In the genomic region with DNA sequence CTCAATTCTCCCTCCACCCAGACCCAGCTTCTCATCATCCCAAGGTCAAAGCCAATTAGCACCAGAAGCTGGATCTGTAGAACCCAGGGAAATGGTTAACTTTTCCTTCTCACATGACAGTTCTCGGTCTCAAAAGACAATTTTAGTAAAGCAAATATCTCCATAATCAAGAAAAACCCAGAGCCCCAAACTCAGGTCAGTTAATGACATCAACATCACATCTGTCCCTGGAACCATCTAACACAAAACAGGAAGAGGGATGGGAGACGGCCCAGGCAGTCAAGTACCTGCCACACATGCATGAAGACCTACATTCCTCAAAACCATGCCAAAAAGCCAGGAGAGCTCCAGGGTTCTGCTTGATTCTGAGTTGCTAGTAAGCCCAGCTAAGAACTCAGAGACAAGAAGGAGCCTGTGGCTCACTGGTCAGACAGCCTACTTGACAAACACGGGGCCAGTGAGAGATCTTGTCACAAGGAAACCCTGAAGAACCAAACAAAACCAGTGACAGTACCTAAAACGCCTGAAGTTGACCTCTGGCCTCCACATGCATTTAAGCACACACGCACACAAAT, we compare ENCODE assay signal across 17 mouse cellular contexts. TPM values are rescaled to one million over a fixed set of nuclear protein-coding genes. Genes with fewer than 3 reads are reported as not detected.
"Had no signal": no experiment of that assay in that cellular context is flagged by ENCODE, and none has a peak within 500 bp of the region (broad histone marks: within the 10 kb centered on the region; RNA-seq: fewer than 3 reads in every experiment).

No protein-coding gene starts in this region.

- H3K4me3 ChIP-seq: layer of hippocampus, adult 2 months; limb, embryonic 12.5 days; liver, embryonic 12.5 days; lung, embryonic 15.5 days; megakaryocyte, embryonic 14.5 days; midbrain, embryonic 15.5 days; neural tube, embryonic 12.5 days had no signal

- H3K9ac ChIP-seq: limb, embryonic 12.5 days; liver, embryonic 12.5 days; lung, embryonic 15.5 days; midbrain, embryonic 15.5 days; neural tube, embryonic 12.5 days had no signal

- ATAC-seq: liver, embryonic 12.5 days; midbrain, embryonic 15.5 days had no signal

- H3K4me1 ChIP-seq: limb, embryonic 12.5 days; lung, embryonic 15.5 days; midbrain, embryonic 15.5 days; neural tube, embryonic 12.5 days had no signal

- H3K27ac ChIP-seq: layer of hippocampus, adult 2 months; limb, embryonic 12.5 days; liver, embryonic 12.5 days; lung, embryonic 15.5 days; macrophage; midbrain, embryonic 15.5 days; neural tube, embryonic 12.5 days had no signal

- H3K27me3 ChIP-seq: limb, embryonic 12.5 days; liver, embryonic 12.5 days; lung, embryonic 15.5 days; megakaryocyte, embryonic 14.5 days; midbrain, embryonic 15.5 days; neural tube, embryonic 12.5 days had no signal

- H3K36me3 ChIP-seq: limb, embryonic 12.5 days; liver, embryonic 12.5 days; lung, embryonic 15.5 days; midbrain, embryonic 15.5 days; neural tube, embryonic 12.5 days had no signal

- H3K9me3 ChIP-seq: limb, embryonic 12.5 days; liver, embryonic 12.5 days; lung, embryonic 15.5 days; megakaryocyte, embryonic 14.5 days; midbrain, embryonic 15.5 days; neural tube, embryonic 12.5 days had no signal

- DNase-seq: lung, postnatal 14 days; right cerebral cortex, postnatal 4 days; spleen, adult 18-20 months; thymus, adult 18-20 months; thymus, postnatal 14 days had no signal

- H3K4me2 ChIP-seq: limb, embryonic 12.5 days; liver, embryonic 12.5 days; lung, embryonic 15.5 days; midbrain, embryonic 11.5 days; midbrain, embryonic 15.5 days; neural tube, embryonic 12.5 days had no signal

RNA-seq across cellular contexts. Expression of a gene that starts 30.3 kb away (rescaled TPM):
- total RNA-seq: left cerebral cortex, postnatal 36 days; monocyte, adult 5-6 weeks; neutrophil, adult 5-6 weeks had no signal
- polyA plus RNA-seq: limb, embryonic 12.5 days; macrophage; neural tube, embryonic 12.5 days had no signal
